Mouse (Mus musculus) right cerebral cortex, postnatal 36 days (tissue): ENCODE measurements around the gene Slc47a1.
"Not testable (repeated sequence)": the region's sequence is repeated elsewhere in the genome, so short reads cannot be mapped to it uniquely, and the experiment has no call there.

Source experiments
- DNase-seq, 2 experiments: peaks; one replicate each; pipeline ENCODE4 v3.0.0; 2022; ENCODE audit warnings: low spot score in 2 of 2, mixed read lengths in 1 of 2

The Slc47a1 gene

GRCm38 (mm10) chr11:61319233-61319922 is 58.8 kb downstream of the Slc47a1 start:
- DNase-seq: no peak

GRCm38 (mm10) chr11:61316864-61317263 is 61.3 kb downstream of the Slc47a1 start:
- no peak for DNase-seq

GRCm38 (mm10) chr11:61310321-61310720 is 67.8 kb downstream of the Slc47a1 start:
- DNase-seq: no peak

DNA sequence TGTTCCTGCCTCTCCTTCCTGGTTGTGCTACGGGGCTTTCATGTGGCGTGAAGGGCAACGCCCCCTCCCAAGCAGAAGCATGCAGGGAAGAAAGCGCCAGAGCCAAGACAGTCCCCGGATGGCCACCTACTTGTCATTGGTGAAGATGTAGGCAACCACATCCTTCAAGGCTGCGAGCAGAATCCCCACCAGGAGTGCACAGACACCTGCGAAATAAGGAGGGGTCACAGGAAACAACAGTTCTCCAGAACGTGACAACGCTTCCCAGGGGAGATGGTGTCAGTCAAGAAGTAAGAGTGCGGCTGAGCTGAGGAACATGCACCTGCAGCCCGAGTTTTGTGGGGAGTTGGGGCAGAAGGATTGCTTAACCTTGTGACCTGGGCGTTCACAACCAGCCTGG is 68.3 kb downstream of the Slc47a1 start:
- no peak for DNase-seq

GRCm38 (mm10) chr11:61307795-61308194 is 70.3 kb downstream of the Slc47a1 start:
- DNase-seq: no peak

- no peak for DNase-seq
These were observed 72.8 kb downstream of the Slc47a1 start for GRCm38 (mm10) chr11:61305377-61305776.

DNA sequence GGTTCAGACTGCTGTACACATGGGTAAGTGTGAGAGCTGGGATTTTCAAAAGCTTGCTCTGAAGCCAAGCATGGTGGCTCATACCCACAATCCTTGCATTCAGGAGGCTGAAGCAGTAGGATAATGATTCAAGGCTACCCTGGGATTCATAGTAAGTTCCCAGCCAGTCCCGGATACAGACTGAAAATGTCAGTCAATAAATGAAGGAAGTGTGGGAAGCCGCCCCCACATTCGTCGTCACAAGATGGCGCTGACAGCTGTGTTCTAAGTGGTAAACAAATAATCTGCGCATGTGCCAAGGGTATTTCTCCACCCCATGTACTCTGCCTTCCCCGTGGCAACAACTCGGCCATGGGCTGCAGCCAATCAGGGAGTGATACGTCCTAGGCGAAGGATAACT is 73.6 kb downstream of the Slc47a1 start:
- DNase-seq: not testable (repeated sequence)

GRCm38 (mm10) chr11:61300716-61301392 is 77.3 kb downstream of the Slc47a1 start:
- no peak for DNase-seq

GRCm38 (mm10) chr11:61300205-61300604 is 77.9 kb downstream of the Slc47a1 start:
- DNase-seq: no peak

DNA sequence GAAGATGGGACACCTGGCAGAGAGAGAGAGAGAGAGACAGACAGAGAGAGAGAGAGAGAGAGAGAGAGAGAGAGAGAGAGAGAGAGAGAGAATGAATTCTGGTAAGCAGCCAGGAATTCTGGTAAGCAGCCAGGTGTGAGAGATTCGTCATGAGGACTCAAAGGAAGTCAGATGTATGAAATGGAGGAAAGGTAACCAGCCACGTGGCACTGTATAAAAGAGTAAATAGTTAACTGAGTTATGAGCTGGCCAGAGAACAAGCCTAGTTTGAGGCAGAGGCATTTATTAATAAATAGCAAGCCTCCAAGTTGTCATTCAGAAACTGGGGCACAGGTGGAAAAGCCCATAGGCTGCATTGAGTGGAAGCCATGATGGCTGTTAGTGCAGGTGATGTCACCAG is 80.2 kb downstream of the Slc47a1 start:
- DNase-seq: no peak

- no peak for DNase-seq
These were observed 80.8 kb downstream of the Slc47a1 start for GRCm38 (mm10) chr11:61297326-61297725.

DNA sequence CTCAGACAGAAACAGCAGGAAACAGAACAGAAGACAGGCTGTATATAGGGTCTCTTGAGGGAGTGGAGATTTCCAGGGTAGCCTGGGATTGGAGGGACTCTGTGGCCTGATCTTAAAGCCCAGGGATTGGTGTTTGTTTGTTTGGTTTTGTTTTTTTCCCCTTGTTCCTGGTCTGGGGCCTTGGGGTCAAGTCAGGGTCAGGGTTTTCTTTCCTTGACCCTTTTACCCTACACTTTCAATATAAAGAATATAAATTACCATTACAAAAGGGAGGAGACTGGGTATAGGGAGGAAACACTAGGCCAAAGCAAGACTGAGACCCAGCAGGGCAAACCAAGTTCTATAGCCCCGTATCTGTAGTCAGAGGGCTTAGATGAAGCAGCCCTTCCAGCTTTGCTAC is 81.6 kb downstream of the Slc47a1 start:
- DNase-seq: no peak

DNA sequence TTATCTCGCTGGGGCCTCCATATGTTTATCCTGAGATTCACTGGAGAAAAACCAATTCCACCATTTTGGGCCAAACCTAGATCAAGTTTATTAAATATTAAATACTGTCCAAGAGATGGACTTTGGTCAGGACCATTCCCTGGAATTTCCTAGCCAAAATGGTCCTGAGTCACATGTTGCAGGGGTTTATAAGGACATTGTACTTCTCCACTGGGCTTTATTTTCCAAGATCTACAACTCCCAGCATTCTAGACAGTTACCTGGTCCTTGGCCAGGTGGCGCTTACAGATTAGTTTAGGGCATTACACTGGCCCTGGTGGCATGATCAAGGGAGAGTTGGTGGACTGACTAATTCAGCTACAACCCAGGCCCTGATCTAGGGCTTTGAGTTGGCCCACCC is 82.6 kb downstream of the Slc47a1 start:
- DNase-seq: no peak

GRCm38 (mm10) chr11:61294431-61294830 is 83.7 kb downstream of the Slc47a1 start:
- no peak for DNase-seq
